Mouse (Mus musculus): Measurements from ENCODE around the gene Shkbp1. TPM values are rescaled to one million over a fixed set of nuclear protein-coding genes. Genes with fewer than 3 reads are reported as not detected.

Shkbp1 gene
- polyA plus RNA-seq, 1 experiment, result 41.6 TPM

DNA sequence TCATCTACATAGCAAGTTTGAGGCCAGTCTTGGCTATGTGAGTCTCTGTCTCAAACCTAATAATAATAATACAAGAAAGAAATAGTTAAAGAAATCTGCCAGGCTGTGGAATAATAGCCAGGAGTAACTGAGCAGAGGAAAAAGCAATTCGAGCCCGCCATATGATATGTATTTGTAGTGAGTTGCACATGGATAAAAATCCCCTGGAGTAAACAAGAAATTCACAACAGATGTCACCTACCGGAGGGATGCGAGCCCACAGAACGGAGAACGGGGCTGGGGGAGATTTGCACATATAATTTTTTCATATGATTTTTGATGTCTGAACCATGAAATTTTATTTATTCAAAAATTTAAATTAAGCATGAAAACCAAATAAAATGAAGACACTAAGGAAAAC lies 24.0 kb upstream of the Shkbp1 start:
- peaks cover 17% of the 10 kb centered on the region for H3K4me1 ChIP-seq (ENCODE audit: control insufficient read depth, insufficient read depth, low read length)
- TF ChIP-seq CTCF (IDR thresholded peaks at IDR 0.05; ENCODE audit: borderline replicate concordance, insufficient read depth, low read depth, low read length) (no peak), POLR2A (IDR thresholded peaks at IDR 0.05; ENCODE audit: borderline replicate concordance, insufficient read depth, low read length) (no peak)
- H3K27me3 ChIP-seq (ENCODE audit: control insufficient read depth, insufficient read depth, low read length), result no peaks in the 10 kb centered on the region
- no peak overlapping the region for H3K27ac ChIP-seq (ENCODE audit: insufficient read depth, low read length)
- no peak for DNase-seq
- WGBS, result 57% methylated on average over 6 of the region's 6 CpGs
- no peak overlapping the region for H3K4me3 ChIP-seq (replicated peaks; ENCODE audit: insufficient read depth, low read depth, low read length)

- Histone ChIP-seq H3K4me1 (ENCODE audit: control insufficient read depth, insufficient read depth, low read length) (peaks cover 7% of the 10 kb centered on the region), H3K4me3 (replicated peaks; ENCODE audit: insufficient read depth, low read depth, low read length) (no peak overlapping the region), H3K27me3 (ENCODE audit: control insufficient read depth, insufficient read depth, low read length) (no peaks in the 10 kb centered on the region), H3K27ac (ENCODE audit: insufficient read depth, low read length) (no peak overlapping the region)
- peak in 1 of 2 experiments; percentile 68 for DNase-seq
- WGBS, result 16% methylated on average over 4 of the region's 4 CpGs
- TF ChIP-seq POLR2A (IDR thresholded peaks at IDR 0.05; ENCODE audit: borderline replicate concordance, insufficient read depth, low read length), result no peak
- peak; percentile 72 for TF ChIP-seq CTCF (IDR thresholded peaks at IDR 0.05; ENCODE audit: borderline replicate concordance, insufficient read depth, low read depth, low read length)
Observed at GRCm38 (mm10) chr7:27378431-27378830, 22.6 kb upstream of the Shkbp1 start.

DNA sequence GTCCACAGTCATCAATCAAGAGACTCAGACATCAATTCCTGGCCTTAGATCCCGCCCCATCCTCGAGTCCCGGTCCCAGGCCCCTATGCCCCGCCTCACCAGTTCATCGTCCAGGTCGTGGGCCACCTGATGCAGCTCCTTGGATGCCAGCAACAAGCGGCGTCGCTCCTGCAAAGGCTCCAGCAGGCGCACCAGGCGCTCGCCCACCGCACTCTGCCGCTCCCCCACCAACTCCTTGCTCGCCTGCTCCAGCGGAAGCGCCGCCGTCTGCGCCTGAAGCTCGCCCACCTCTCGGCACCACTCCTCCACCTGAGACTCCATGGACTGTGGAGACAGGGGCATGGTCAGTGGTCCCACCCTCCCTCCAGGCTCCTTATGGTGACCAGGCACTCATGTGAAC lies 19.5 kb upstream of the Shkbp1 start:
- DNase-seq, result no peak
- H3K27me3 ChIP-seq (ENCODE audit: control insufficient read depth, insufficient read depth, low read length), result no peaks in the 10 kb centered on the region
- H3K4me3 ChIP-seq (replicated peaks; ENCODE audit: insufficient read depth, low read depth, low read length), result no peak overlapping the region
- no peak for TF ChIP-seq POLR2A (IDR thresholded peaks at IDR 0.05; ENCODE audit: borderline replicate concordance, insufficient read depth, low read length)
- no peak for TF ChIP-seq CTCF (IDR thresholded peaks at IDR 0.05; ENCODE audit: borderline replicate concordance, insufficient read depth, low read depth, low read length)
- WGBS, result 30% methylated on average over 22 of the region's 22 CpGs
- peaks cover 3% of the 10 kb centered on the region; the same call in 1 of the 2 replicates for H3K4me1 ChIP-seq (ENCODE audit: control insufficient read depth, insufficient read depth, low read length)
- no peak overlapping the region for H3K27ac ChIP-seq (ENCODE audit: insufficient read depth, low read length)

GRCm38 (mm10) chr7:27371715-27372462 lies 16.1 kb upstream of the Shkbp1 start:
- Histone ChIP-seq H3K4me1 (ENCODE audit: control insufficient read depth, insufficient read depth, low read length) (0 out of 2 replicates have a peak, but pooled peaks cover 3% of the 10 kb centered on the region), H3K4me3 (replicated peaks; ENCODE audit: insufficient read depth, low read depth, low read length) (no peak overlapping the region), H3K27ac (ENCODE audit: insufficient read depth, low read length) (no peak overlapping the region), H3K27me3 (ENCODE audit: control insufficient read depth, insufficient read depth, low read length) (no peaks in the 10 kb centered on the region)
- TF ChIP-seq POLR2A (IDR thresholded peaks at IDR 0.05; ENCODE audit: borderline replicate concordance, insufficient read depth, low read length) (no peak), CTCF (IDR thresholded peaks at IDR 0.05; ENCODE audit: borderline replicate concordance, insufficient read depth, low read depth, low read length) (no peak)
- WGBS, result 53% methylated on average over 44 of the region's 44 CpGs
- no peak for DNase-seq

DNA sequence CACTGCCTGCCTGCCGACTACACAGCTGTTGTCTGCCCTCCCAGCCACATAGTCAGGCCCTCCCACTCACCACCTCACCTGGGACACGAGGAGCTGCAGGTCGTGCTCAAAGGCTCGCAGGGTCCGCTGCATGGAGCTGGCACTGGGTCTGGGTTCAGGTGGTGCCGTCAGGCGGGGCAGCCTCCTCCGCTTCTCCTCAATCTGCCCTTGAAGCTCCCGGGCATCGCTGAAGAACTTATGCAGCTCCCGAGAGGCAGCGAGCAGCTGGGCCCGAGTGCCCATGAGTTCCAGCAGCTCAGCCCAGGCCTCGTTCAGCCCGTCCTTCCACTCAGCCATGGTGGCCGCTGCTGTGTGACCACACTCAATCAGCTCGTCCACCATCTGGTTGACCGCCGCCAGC lies 13.3 kb upstream of the Shkbp1 start:
- H3K4me3 ChIP-seq (replicated peaks; ENCODE audit: insufficient read depth, low read depth, low read length), result no peak overlapping the region
- DNase-seq, result no peak
- H3K4me1 ChIP-seq (ENCODE audit: control insufficient read depth, insufficient read depth, low read length), result no peaks in the 10 kb centered on the region
- TF ChIP-seq CTCF (IDR thresholded peaks at IDR 0.05; ENCODE audit: borderline replicate concordance, insufficient read depth, low read depth, low read length) (no peak), POLR2A (IDR thresholded peaks at IDR 0.05; ENCODE audit: borderline replicate concordance, insufficient read depth, low read length) (no peak)
- H3K27ac ChIP-seq (ENCODE audit: insufficient read depth, low read length), result no peak overlapping the region
- 65% methylated on average over 19 of the region's 19 CpGs for WGBS
- no peaks in the 10 kb centered on the region for H3K27me3 ChIP-seq (ENCODE audit: control insufficient read depth, insufficient read depth, low read length)

GRCm38 (mm10) chr7:27367976-27368375 lies 12.2 kb upstream of the Shkbp1 start:
- no peaks in the 10 kb centered on the region for H3K27me3 ChIP-seq (ENCODE audit: control insufficient read depth, insufficient read depth, low read length)
- TF ChIP-seq POLR2A (IDR thresholded peaks at IDR 0.05; ENCODE audit: borderline replicate concordance, insufficient read depth, low read length), result no peak
- TF ChIP-seq CTCF (IDR thresholded peaks at IDR 0.05; ENCODE audit: borderline replicate concordance, insufficient read depth, low read depth, low read length), result no peak
- H3K27ac ChIP-seq (ENCODE audit: insufficient read depth, low read length), result no peak overlapping the region
- WGBS, result 47% methylated on average over 11 of the region's 11 CpGs
- DNase-seq, result no peak
- H3K4me3 ChIP-seq (replicated peaks; ENCODE audit: insufficient read depth, low read depth, low read length), result no peak overlapping the region
- no peaks in the 10 kb centered on the region for H3K4me1 ChIP-seq (ENCODE audit: control insufficient read depth, insufficient read depth, low read length)

- no peaks in the 10 kb centered on the region for H3K27me3 ChIP-seq (ENCODE audit: control insufficient read depth, insufficient read depth, low read length)
- 56% methylated on average over 21 of the region's 21 CpGs for WGBS
- TF ChIP-seq POLR2A (IDR thresholded peaks at IDR 0.05; ENCODE audit: borderline replicate concordance, insufficient read depth, low read length) (no peak), CTCF (IDR thresholded peaks at IDR 0.05; ENCODE audit: borderline replicate concordance, insufficient read depth, low read depth, low read length) (no peak)
- H3K4me1 ChIP-seq (ENCODE audit: control insufficient read depth, insufficient read depth, low read length), result no peaks in the 10 kb centered on the region
- H3K4me3 ChIP-seq (replicated peaks; ENCODE audit: insufficient read depth, low read depth, low read length), result no peak overlapping the region
- H3K27ac ChIP-seq (ENCODE audit: insufficient read depth, low read length), result no peak overlapping the region
- no peak for DNase-seq
Observed at GRCm38 (mm10) chr7:27366082-27366844, 10.4 kb upstream of the Shkbp1 start.

Data from cerebellum, adult 2 months (tissue).